In genomic region chr11:82806656-82807055, GRCm38 (mm10) we compare ENCODE assay signal across 26 mouse cellular contexts. TPM values are rescaled to one million over a fixed set of nuclear protein-coding genes. Genes with fewer than 3 reads are reported as not detected.
DNase-seq lines count a peak whose midpoint lies in the region; ATAC-seq and TF ChIP-seq lines count a peak whose summit lies in the region.
"Had no signal": no experiment of that assay in that cellular context is flagged by ENCODE, and none has a peak within 500 bp of the region (broad histone marks: within the 10 kb centered on the region; RNA-seq: fewer than 3 reads in every experiment).

No protein-coding gene starts in this region.

- H3K4me3 ChIP-seq in G1E (ENCODE audit: low read depth, low read length) = no peak overlapping the region
- no peak overlapping the region for H3K4me3 ChIP-seq in midbrain, embryonic 15.5 days
- H3K4me3 ChIP-seq: forebrain, embryonic 10.5 days; forebrain, embryonic 13.5 days; heart, adult 2 months; heart, embryonic 10.5 days; heart, embryonic 13.5 days had no signal

- H3K4me2 ChIP-seq in midbrain, embryonic 15.5 days = no peak overlapping the region
- H3K4me2 ChIP-seq: forebrain, embryonic 13.5 days; heart, embryonic 13.5 days; hindbrain, embryonic 14.5 days had no signal

- peaks cover 17% of the 10 kb centered on the region for H3K4me1 ChIP-seq in G1E (ENCODE audit: insufficient read depth, low read depth, low read length)
- no peaks in the 10 kb centered on the region for H3K4me1 ChIP-seq in midbrain, embryonic 15.5 days
- H3K4me1 ChIP-seq: forebrain, embryonic 13.5 days had no signal

- no peaks in the 10 kb centered on the region for H3K9me3 ChIP-seq in G1E (replicated peaks)
- no peaks in the 10 kb centered on the region for H3K9me3 ChIP-seq in midbrain, embryonic 15.5 days
- H3K9me3 ChIP-seq: forebrain, embryonic 10.5 days; forebrain, embryonic 13.5 days; heart, embryonic 10.5 days; heart, embryonic 13.5 days had no signal

- H3K27ac ChIP-seq in midbrain, embryonic 15.5 days = no peak overlapping the region
- H3K27ac ChIP-seq: forebrain, embryonic 10.5 days; forebrain, embryonic 13.5 days; heart, adult 2 months; heart, embryonic 10.5 days; heart, embryonic 13.5 days; hindbrain, embryonic 14.5 days; hindbrain, postnatal 0 days had no signal

- TF ChIP-seq CTCF in G1E (IDR thresholded peaks at IDR 0.05; ENCODE audit: low read depth, low read length) = no peak

- WGBS in midbrain, embryonic 15.5 days = 64% methylated on average over 3 of the region's 3 CpGs

- H3K9ac ChIP-seq in midbrain, embryonic 15.5 days = no peak overlapping the region
- H3K9ac ChIP-seq: forebrain, embryonic 13.5 days; heart, embryonic 13.5 days; hindbrain, embryonic 14.5 days had no signal

- H3K27me3 ChIP-seq in G1E (ENCODE audit: insufficient read depth, low read length) = no peaks in the 10 kb centered on the region
- no peaks in the 10 kb centered on the region for H3K27me3 ChIP-seq in midbrain, embryonic 15.5 days (replicated peaks)
- H3K27me3 ChIP-seq: forebrain, embryonic 13.5 days; heart, embryonic 13.5 days; Patski had no signal

- DNase-seq in 3T3-L1 (ENCODE audit: low read depth, low spot score) (peak; percentile 62), G1E (ENCODE audit: low spot score) (no peak), NIH3T3 (ENCODE audit: low read depth) (peak; percentile 23)
- no peak for DNase-seq in adrenal gland, adult 2 months
- no peak for DNase-seq in ovary, postnatal 10 days (ENCODE audit: low spot score)
- DNase-seq: adrenal gland, adult 8-10 months; adrenal gland, postnatal 36 days; cerebellum, adult 18-20 months; cerebellum, adult 9-10 months; cerebellum, postnatal 14 days; gastrocnemius, postnatal 10 days; gastrocnemius, postnatal 36 days; heart, adult 2 months; heart, postnatal 14 days; heart, postnatal 4 days had no signal

- peak; percentile 36; the same call in 1 of the 2 replicates for ATAC-seq in G1E (ENCODE audit: extremely low read depth, insufficient number of reproducible peaks, low FRiP score, poor library complexity, severe bottlenecking)
- no peak for ATAC-seq in midbrain, embryonic 15.5 days (replicated peaks)
- ATAC-seq: forebrain, embryonic 13.5 days; forebrain, embryonic 16.5 days; hindbrain, postnatal 0 days; inflammation-experienced regulatory T-cells, adult 6 months; intestine, embryonic 16.5 days; Patski had no signal

- H3K36me3 ChIP-seq in G1E (replicated peaks) = peaks cover 96% of the 10 kb centered on the region
- H3K36me3 ChIP-seq in midbrain, embryonic 15.5 days (replicated peaks) = peaks cover 20% of the 10 kb centered on the region; the same call in 1 of the 2 replicates

RNA-seq across cellular contexts. Expression of gene Lig3, which starts 25.7 kb away (rescaled TPM):
- total RNA-seq in G1E (2014; fragmentation: Nextera tagmentation) (43.0 and 50.2 TPM in 2 replicates), G1E (2017) (33.1 and 34.6 TPM in 2 replicates)
- polyA plus RNA-seq in G1E (2012) = 60.5 and 71.8 TPM in 2 replicates
- total RNA-seq in adrenal gland, adult 2 months (2021) = 10 to 100 TPM; 19.2 to 27.5 TPM
- 8.1 and 10.7 TPM in 2 replicates for polyA plus RNA-seq in adrenal gland, adult 2 months (2012; rRNA removed)
- polyA plus RNA-seq in midbrain, embryonic 15.5 days (2015; fragmentation: Nextera tagmentation; extraction: Ambion mirVana) = 27.4 and 29.1 TPM in 2 replicates

RNA-seq across cellular contexts. Expression of gene Zfp830, which starts 42.5 kb away (rescaled TPM):
- total RNA-seq in G1E (2014; fragmentation: Nextera tagmentation) (22.3 and 25.1 TPM in 2 replicates), G1E (2017) (43.6 and 49.1 TPM in 2 replicates)
- 21.2 and 22.2 TPM in 2 replicates for polyA plus RNA-seq in G1E (2012)
- 10 to 100 TPM; 18.0 to 21.9 TPM for total RNA-seq in adrenal gland, adult 2 months (2021)
- 1.7 and 3.6 TPM in 2 replicates for polyA plus RNA-seq in adrenal gland, adult 2 months (2012; rRNA removed)
- polyA plus RNA-seq in midbrain, embryonic 15.5 days (2015; fragmentation: Nextera tagmentation; extraction: Ambion mirVana) = 28.3 and 31.9 TPM in 2 replicates

RNA-seq across cellular contexts. Expression of gene Cct6b, which starts 42.5 kb away (rescaled TPM):
- total RNA-seq in G1E (2014; fragmentation: Nextera tagmentation) (0.53 and 3.5 TPM in 2 replicates), G1E (2017) (0.17 and 0.44 TPM in 2 replicates)
- polyA plus RNA-seq in G1E (2012) = 0.29 and 0.30 TPM in 2 replicates
- total RNA-seq in adrenal gland, adult 2 months (2021) = under 1 TPM; 0.46 to 0.83 TPM
- 0.08 TPM in 1 of 2 replicates, not detected in the other for polyA plus RNA-seq in adrenal gland, adult 2 months (2012; rRNA removed)
- 0.11 and 0.56 TPM in 2 replicates for polyA plus RNA-seq in midbrain, embryonic 15.5 days (2015; fragmentation: Nextera tagmentation; extraction: Ambion mirVana)

Comparison
In these comparisons a context has a peak if more than half of its experiments do, and no peak if none do; other contexts are left out.
1. DNase-seq: peak in 3T3-L1 (single experiment) and NIH3T3 (single experiment); none in G1E (single experiment), adrenal gland, adult 2 months (single experiment) and ovary, postnatal 10 days (single experiment).